Mouse (Mus musculus) MEL (cell line): ENCODE measurements around the gene Oas1d. TPM values are rescaled to one million over a fixed set of nuclear protein-coding genes. Genes with fewer than 3 reads are reported as not detected.

Experiments
- DNase-seq: peaks from one replicate; pipeline ENCODE4 v3.0.0; 2011; ENCODE audit warnings: low read depth, low spot score
- H3K27ac ChIP-seq: 2 replicates; pipeline ENCODE4 v1.5.1; 2012; ENCODE audit warnings: low read depth, mild to moderate bottlenecking, control low read depth, low read length, moderate library complexity; ENCODE audit not compliant: control insufficient read depth
- H3K27me3 ChIP-seq, 2 experiments: fragments of 150-350 bp in 1 of 2; sonication (generic) in 1 of 2; 2 replicates each; pipeline ENCODE4 v1.6.1; 2012; ENCODE audit warnings: low read length in 2 of 2, mild to moderate bottlenecking in 2 of 2, improper control_type of control experiment in 1 of 2, moderate library complexity in 1 of 2; ENCODE audit not compliant: insufficient read depth in 2 of 2, control insufficient read depth in 1 of 2
- H3K36me3 ChIP-seq, 2 experiments: 2 replicates each; pipeline ENCODE4 v1.6.1; 2012 to 2014; ENCODE audit warnings: low read length in 2 of 2, improper control_type of control experiment in 1 of 2, inconsistent platforms in 1 of 2, mild to moderate bottlenecking in 1 of 2; ENCODE audit not compliant: insufficient read depth in 2 of 2, control insufficient read depth in 1 of 2
- H3K4me1 ChIP-seq, 2 experiments: fragments of 150-350 bp in 1 of 2; sonication (generic) in 1 of 2; 2 replicates each; pipeline ENCODE4 v1.6.1; 2012; ENCODE audit warnings: low read length in 2 of 2, improper control_type of control experiment in 1 of 2, mild to moderate bottlenecking in 1 of 2; ENCODE audit not compliant: insufficient read depth in 2 of 2, control insufficient read depth in 1 of 2
- H3K4me3 ChIP-seq, 2 experiments: fragments of 150-350 bp in 1 of 2; sonication (generic) in 1 of 2; 2 replicates each; pipeline ENCODE4 v1.5.1; 2012; ENCODE audit warnings: low read depth in 2 of 2, low read length in 2 of 2, mild to moderate bottlenecking in 2 of 2, moderate library complexity in 2 of 2, control low read depth in 1 of 2, improper control_type of control experiment in 1 of 2; ENCODE audit not compliant: control insufficient read depth in 1 of 2, insufficient read depth in 1 of 2
- H3K79me2 ChIP-seq: 2 replicates; pipeline ENCODE4 v1.6.1; 2012; ENCODE audit warnings: mild to moderate bottlenecking, low read length, moderate library complexity; ENCODE audit not compliant: control insufficient read depth, poor library complexity, insufficient read depth
- H3K9ac ChIP-seq: 2 replicates; pipeline ENCODE4 v1.6.1; 2012; ENCODE audit warnings: low read depth, mild to moderate bottlenecking, control low read depth, low read length, moderate library complexity; ENCODE audit not compliant: control insufficient read depth, poor library complexity, severe bottlenecking
- H3K9me3 ChIP-seq: fragments of 150-350 bp; sonication (generic); replicated peaks from 2 replicates; pipeline ENCODE4 v1.6.1; 2012; ENCODE audit warnings: mild to moderate bottlenecking, low read length, improper control_type of control experiment, moderate library complexity; ENCODE audit not compliant: insufficient read depth
- CHD1 ChIP-seq: IDR thresholded peaks from 2 replicates; pipeline ENCODE4 v1.6.1; 2012; ENCODE audit warnings: low read depth, mild to moderate bottlenecking, inconsistent platforms, low read length, improper control_type of control experiment
- CHD2 ChIP-seq: IDR thresholded peaks from 2 replicates; pipeline ENCODE4 v1.6.1; 2011; ENCODE audit warnings: low read length, improper control_type of control experiment
- CTCF ChIP-seq, 3 experiments: IDR thresholded peaks in 2 of 3; conservative IDR thresholded peaks in 1 of 3; 2 replicates each; pipeline ENCODE4 v1.5.1; 2011 to 2012; ENCODE audit warnings: low read length in 3 of 3, low read depth in 2 of 3, mild to moderate bottlenecking in 2 of 3, improper control_type of control experiment in 1 of 3, inconsistent platforms in 1 of 3, mixed read lengths in 1 of 3, moderate library complexity in 1 of 3; ENCODE audit not compliant: control insufficient read depth in 1 of 3, insufficient read depth in 1 of 3, poor library complexity in 1 of 3, severe bottlenecking in 1 of 3
- E2F4 ChIP-seq: IDR thresholded peaks from 2 replicates; pipeline ENCODE4 v1.6.1; 2011; ENCODE audit warnings: low read depth, low read length, improper control_type of control experiment, borderline replicate concordance
- GABPA ChIP-seq: IDR thresholded peaks from 2 replicates; pipeline ENCODE4 v1.6.1; 2012; ENCODE audit warnings: low read depth, mild to moderate bottlenecking, inconsistent platforms, low read length, improper control_type of control experiment, moderate library complexity
- HCFC1 ChIP-seq: IDR thresholded peaks from 2 replicates; pipeline ENCODE4 v1.6.1; 2012; ENCODE audit warnings: low read depth, mild to moderate bottlenecking, inconsistent platforms, low read length, improper control_type of control experiment, moderate library complexity
- MAX ChIP-seq: IDR thresholded peaks from 2 replicates; pipeline ENCODE4 v1.6.1; 2011; ENCODE audit warnings: low read length, improper control_type of control experiment
- MAZ ChIP-seq: IDR thresholded peaks from 2 replicates; pipeline ENCODE4 v1.6.1; 2012; ENCODE audit warnings: low read depth, mild to moderate bottlenecking, inconsistent platforms, low read length, improper control_type of control experiment
- NRF1 ChIP-seq: IDR thresholded peaks from 2 replicates; pipeline ENCODE4 v1.6.1; 2014; ENCODE audit warnings: low read depth, mild to moderate bottlenecking, inconsistent platforms, low read length, improper control_type of control experiment, moderate library complexity; ENCODE audit not compliant: poor library complexity, insufficient read depth, severe bottlenecking
- POLR2AphosphoS5 ChIP-seq: IDR thresholded peaks from 2 replicates; pipeline ENCODE4 v1.6.1; 2012; ENCODE audit warnings: low read depth, borderline replicate concordance, mild to moderate bottlenecking, inconsistent platforms, low read length, moderate library complexity, mixed read lengths
- RAD21 ChIP-seq: IDR thresholded peaks from 2 replicates; pipeline ENCODE4 v1.6.1; 2011; ENCODE audit warnings: mild to moderate bottlenecking, low read depth, low read length, improper control_type of control experiment
- SMC3 ChIP-seq: IDR thresholded peaks from 2 replicates; pipeline ENCODE4 v1.6.1; 2011; ENCODE audit warnings: low read depth, low read length, improper control_type of control experiment
- TAL1 ChIP-seq: IDR thresholded peaks from 2 replicates; pipeline ENCODE4 v1.6.1; 2012; ENCODE audit warnings: mild to moderate bottlenecking, inconsistent platforms, low read length, moderate library complexity, mixed read lengths
- UBTF ChIP-seq: IDR thresholded peaks from 2 replicates; pipeline ENCODE4 v1.6.1; 2012; ENCODE audit warnings: low read depth, mild to moderate bottlenecking, inconsistent platforms, low read length, improper control_type of control experiment, moderate library complexity, borderline replicate concordance; ENCODE audit not compliant: insufficient read depth
- ZC3H11A ChIP-seq: IDR thresholded peaks from 2 replicates; pipeline ENCODE4 v1.6.1; 2012; ENCODE audit warnings: low read depth, mild to moderate bottlenecking, inconsistent platforms, low read length, improper control_type of control experiment
- ZKSCAN1 ChIP-seq: IDR thresholded peaks from 2 replicates; pipeline ENCODE4 v1.6.1; 2012; ENCODE audit warnings: low read depth, mild to moderate bottlenecking, inconsistent platforms, low read length, improper control_type of control experiment, moderate library complexity
- polyA plus RNA-seq, 2 experiments: library from polyadenylated mRNA; stranded (reverse) in 1 of 2; unstranded in 1 of 2; fragments of >175 nt in 1 of 2; fragments of >200 nt in 1 of 2; gene quantifications; 2 replicates each; pipeline versions ENCODE4 v1.2.1 to v1.2.4; 2012; ENCODE audit warnings: low replicate concordance in 2 of 2, low read depth in 1 of 2; ENCODE audit not compliant: insufficient read length in 2 of 2, insufficient read depth in 1 of 2, missing spikeins in 1 of 2
- total RNA-seq: library from RNA; depleted of rRNA; stranded (reverse); fragments of 300-350 nt; gene quantifications from 2 replicates; pipeline ENCODE4 v1.2.3, GENCODE M21; 2012

Gene Oas1d
- total and polyA plus RNA-seq, 3 experiments, result not detected

DNA sequence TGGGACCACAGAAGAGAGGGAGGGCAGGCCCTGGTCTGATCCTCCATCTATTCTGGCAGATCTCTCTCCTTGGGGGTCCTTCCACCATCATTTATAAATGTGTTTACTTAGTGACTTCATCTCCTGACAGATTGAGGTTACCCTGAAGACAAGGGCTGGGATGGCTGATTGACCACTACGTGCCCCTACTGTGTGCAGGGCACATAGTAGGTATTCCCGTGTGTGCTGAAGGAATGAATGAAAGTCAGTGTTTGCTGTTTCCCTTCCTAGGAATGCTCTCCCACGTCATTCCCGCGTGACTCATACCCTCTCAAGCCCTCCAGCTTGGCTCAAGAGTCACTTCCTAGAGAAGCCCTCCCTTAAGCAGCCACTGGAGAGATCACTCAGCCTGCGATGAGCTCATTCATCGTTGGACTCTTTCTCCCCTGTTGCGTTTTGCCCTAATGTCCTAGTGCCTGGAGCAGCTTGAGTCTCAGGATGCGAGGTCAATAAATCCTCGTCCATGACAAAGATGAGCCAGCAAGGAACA is 38.0 kb downstream of the Oas1d start:
- no peaks in the 10 kb centered on the region for H3K79me2 ChIP-seq
- TF ChIP-seq ZKSCAN1, result peak; percentile 87
- no peak for TF ChIP-seq CHD1
- H3K36me3 ChIP-seq, result no peaks in the 10 kb centered on the region
- H3K27ac ChIP-seq, result no peak overlapping the region
- DNase-seq, result no peak
- H3K9me3 ChIP-seq, result no peaks in the 10 kb centered on the region
- no peak overlapping the region for H3K4me3 ChIP-seq
- H3K9ac ChIP-seq, result no peak overlapping the region
- H3K27me3 ChIP-seq, result no peaks in the 10 kb centered on the region
- H3K4me1 ChIP-seq, result no peaks in the 10 kb centered on the region

DNA sequence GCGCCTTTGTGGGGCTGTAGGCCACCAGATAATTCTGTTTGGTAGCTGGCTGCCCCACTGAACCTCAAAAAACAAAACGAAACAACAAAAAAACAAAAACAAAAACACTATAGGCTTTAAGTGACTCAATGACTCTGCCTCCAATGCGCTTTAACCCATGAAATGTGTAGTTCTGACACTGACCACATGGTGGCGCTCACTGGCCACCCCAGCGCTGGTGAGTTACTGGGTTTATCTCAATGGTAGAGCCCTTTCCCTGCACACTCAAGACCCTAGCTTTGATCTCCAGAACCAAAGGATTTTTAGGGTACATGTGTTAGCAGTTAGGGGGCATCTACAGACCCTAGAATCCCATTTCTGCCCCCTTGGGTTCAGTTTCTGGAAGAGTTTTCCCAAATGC is 39.6 kb downstream of the Oas1d start:
- Histone ChIP-seq H3K79me2 (no peaks in the 10 kb centered on the region), H3K36me3 (no peaks in the 10 kb centered on the region), H3K4me3 (no peak overlapping the region)
- peak; percentile 6 for DNase-seq
- TF ChIP-seq SMC3, result peak; percentile 49
- TF ChIP-seq RAD21, result peak; percentile 52
- TF ChIP-seq CTCF (IDR thresholded peaks at IDR 0.05 in 2 of 3, conservative IDR thresholded peaks at IDR 0.05 in 1 of 3; ENCODE audit: control insufficient read depth in 1 of 3, insufficient read depth in 1 of 3, low read depth in 2 of 3, low read length in 3 of 3, poor library complexity in 1 of 3, severe bottlenecking in 1 of 3), result peak; percentile 62 to 77 (median 69)
- TF ChIP-seq NRF1, result no peak
- 0 out of 2 replicates have a peak, but pooled peaks have one; percentile 17 for TF ChIP-seq ZC3H11A
- TF ChIP-seq, all 39 proteins: peak for 4
- H3K27me3 ChIP-seq, result no peaks in the 10 kb centered on the region
- H3K9me3 ChIP-seq, result no peaks in the 10 kb centered on the region
- no peak overlapping the region for H3K27ac ChIP-seq
- no peak overlapping the region for H3K9ac ChIP-seq
- no peaks in the 10 kb centered on the region for H3K4me1 ChIP-seq

GRCm38 (mm10) chr5:120961004-120961403 is 46.7 kb downstream of the Oas1d start:
- Histone ChIP-seq H3K9me3 (no peaks in the 10 kb centered on the region), H3K27ac (no peak overlapping the region), H3K79me2 (no peaks in the 10 kb centered on the region), H3K9ac (no peak overlapping the region), H3K36me3 (no peaks in the 10 kb centered on the region), H3K27me3 (no peaks in the 10 kb centered on the region; a peak in 1 of 4 replicates), H3K4me1 (no peaks in the 10 kb centered on the region), H3K4me3 (no peak overlapping the region)
- peak; percentile 17 for DNase-seq
- TF ChIP-seq CHD2 (no peak), MAZ (no peak), CHD1 (no peak), UBTF (no peak), E2F4 (no peak), TAL1 (no peak), GABPA (no peak), POLR2AphosphoS5 (no peak), MAX (no peak), HCFC1 (no peak)
